Mouse (Mus musculus) small intestine, adult 2 months (tissue): ENCODE results near the gene Xpnpep1. TPM values are rescaled to one million over a fixed set of nuclear protein-coding genes. Genes with fewer than 3 reads are reported as not detected.
A peak's percentile ranks its signal among the peaks of the same experiment; 100 is the strongest.

Experiments used
- H3K27ac ChIP-seq: fragments of 200-500 bp; 2 replicates; pipeline ENCODE4 v1.5.1; 2012; ENCODE audit warnings: low read depth, low read length, control low read depth, inconsistent platforms; ENCODE audit not compliant: insufficient read depth
- H3K27me3 ChIP-seq: fragments of 200-500 bp; 2 replicates; pipeline ENCODE4 v1.6.1; 2012; ENCODE audit warnings: mild to moderate bottlenecking, moderate library complexity, low read length, inconsistent platforms; ENCODE audit not compliant: control insufficient read depth, insufficient read depth
- H3K36me3 ChIP-seq: fragments of 200-500 bp; 2 replicates; pipeline ENCODE4 v1.6.1; 2012; ENCODE audit warnings: mild to moderate bottlenecking, low read length, control low read depth, inconsistent platforms; ENCODE audit not compliant: control insufficient read depth, insufficient read depth
- H3K4me1 ChIP-seq: fragments of 200-500 bp; 2 replicates; pipeline ENCODE4 v1.6.1; 2012; ENCODE audit warnings: low read length, inconsistent platforms, mixed read lengths; ENCODE audit not compliant: control insufficient read depth, insufficient read depth, insufficient read length
- H3K4me3 ChIP-seq: fragments of 200-500 bp; 2 replicates; pipeline ENCODE4 v1.5.1; 2012; ENCODE audit warnings: low read depth, mild to moderate bottlenecking, control low read depth, inconsistent platforms, low read length, moderate library complexity
- CTCF ChIP-seq: fragments of 200-500 bp; IDR thresholded peaks from 2 replicates; pipeline ENCODE4 v1.5.1; 2012; ENCODE audit warnings: low read depth, mild to moderate bottlenecking, control low read depth, inconsistent platforms, low read length, moderate library complexity, mixed read lengths; ENCODE audit not compliant: insufficient replicate concordance, insufficient read length; ENCODE audit errors: extremely low read depth
- POLR2A ChIP-seq: fragments of 200-500 bp; IDR thresholded peaks from 2 replicates; pipeline ENCODE4 v1.6.1; 2012; ENCODE audit warnings: low read depth, mild to moderate bottlenecking, control low read depth, inconsistent platforms, low read length, moderate library complexity
- WGBS: fragments of 180-500 bp; shearing (Covaris S2); methylation state at CpG from one replicate; pipeline ENCODE4 v1.1.7; 2018; 5-methylcytosine and 5-hydroxymethylcytosine counted together
- polyA plus RNA-seq: library from polyadenylated mRNA; depleted of rRNA; stranded (reverse); fragments of >200 nt; gene quantifications from 2 replicates; pipeline ENCODE4 v1.2.3, GENCODE M21; 2012

Gene Xpnpep1
- polyA plus RNA-seq, 1 experiment: 477 TPM

GRCm38 (mm10) chr19:53041133-53041510 lies 1.1 kb upstream of the Xpnpep1 start:
- 54% methylated on average over 5 of the region's 5 CpGs for WGBS
- H3K27me3 ChIP-seq: no peaks in the 10 kb centered on the region
- peak overlapping the region; percentile 76; the same call in 1 of the 2 replicates for H3K27ac ChIP-seq
- TF ChIP-seq POLR2A: no peak
- no peak for TF ChIP-seq CTCF
- 0 out of 2 replicates have a peak overlapping the region, but pooled peaks have one; percentile 7 for H3K4me3 ChIP-seq
- H3K4me1 ChIP-seq: peaks cover 25% of the 10 kb centered on the region; the same call in 1 of the 2 replicates
- no peaks in the 10 kb centered on the region for H3K36me3 ChIP-seq

GRCm38 (mm10) chr19:53039090-53039489 lies 924 bp downstream of the Xpnpep1 start:
- no peak for TF ChIP-seq POLR2A
- no peak for TF ChIP-seq CTCF
- Histone ChIP-seq H3K27me3 (no peaks in the 10 kb centered on the region), H3K36me3 (no peaks in the 10 kb centered on the region), H3K4me3 (no peak overlapping the region), H3K27ac (peak overlapping the region; percentile 62), H3K4me1 (peaks cover 23% of the 10 kb centered on the region; the same call in 1 of the 2 replicates)
- 38% methylated on average over 11 of the region's 11 CpGs for WGBS

GRCm38 (mm10) chr19:53038435-53038938 lies 1.5 kb downstream of the Xpnpep1 start:
- Histone ChIP-seq H3K4me3 (peak overlapping the region; percentile 84), H3K36me3 (no peaks in the 10 kb centered on the region), H3K4me1 (peaks cover 23% of the 10 kb centered on the region; the same call in 1 of the 2 replicates), H3K27ac (peak overlapping the region; percentile 62), H3K27me3 (no peaks in the 10 kb centered on the region)
- TF ChIP-seq POLR2A: peak; percentile 41
- TF ChIP-seq CTCF: no peak
- WGBS: under 1% methylated on average over 39 of the region's 39 CpGs

- Histone ChIP-seq H3K36me3 (no peaks in the 10 kb centered on the region), H3K27ac (peak overlapping the region; percentile 54), H3K4me3 (peak overlapping the region; percentile 84), H3K4me1 (peaks cover 25% of the 10 kb centered on the region; the same call in 1 of the 2 replicates), H3K27me3 (no peaks in the 10 kb centered on the region)
- WGBS: under 1% methylated on average over 28 of the region's 28 CpGs
- TF ChIP-seq POLR2A (no peak), CTCF (no peak)
Measured at GRCm38 (mm10) chr19:53037925-53038419, 2.0 kb downstream of the Xpnpep1 start.

GRCm38 (mm10) chr19:53033159-53033943 lies 6.7 kb downstream of the Xpnpep1 start:
- TF ChIP-seq CTCF (no peak), POLR2A (no peak; the same call in 1 of the 2 replicates)
- Histone ChIP-seq H3K27me3 (no peaks in the 10 kb centered on the region), H3K4me3 (no peak overlapping the region), H3K36me3 (peaks cover 25% of the 10 kb centered on the region), H3K27ac (peak overlapping the region; percentile 100), H3K4me1 (peaks cover 20% of the 10 kb centered on the region; the same call in 1 of the 2 replicates)
- WGBS: 59% methylated on average over 10 of the region's 10 CpGs

GRCm38 (mm10) chr19:53032647-53033046 lies 7.4 kb downstream of the Xpnpep1 start:
- 20% methylated on average over 3 of the region's 3 CpGs for WGBS
- H3K27me3 ChIP-seq: no peaks in the 10 kb centered on the region
- H3K4me3 ChIP-seq: no peak overlapping the region
- peaks cover 20% of the 10 kb centered on the region; the same call in 1 of the 2 replicates for H3K4me1 ChIP-seq
- TF ChIP-seq CTCF (no peak), POLR2A (no peak)
- peaks cover 30% of the 10 kb centered on the region for H3K36me3 ChIP-seq
- peak overlapping the region; percentile 100 for H3K27ac ChIP-seq

GRCm38 (mm10) chr19:53031957-53032371 lies 8.1 kb downstream of the Xpnpep1 start:
- H3K27ac ChIP-seq: peak overlapping the region; percentile 100
- peak; percentile 57; the same call in 1 of the 2 replicates for TF ChIP-seq POLR2A
- TF ChIP-seq CTCF: no peak

More at GRCm38 (mm10) chr19:53031957-53032371, 8.1 kb downstream of the Xpnpep1 start:
- 17% methylated on average over 8 of the region's 8 CpGs for WGBS
- Histone ChIP-seq H3K27me3 (no peaks in the 10 kb centered on the region), H3K4me3 (no peak overlapping the region), H3K36me3 (peaks cover 37% of the 10 kb centered on the region), H3K4me1 (peaks cover 16% of the 10 kb centered on the region; the same call in 1 of the 2 replicates)
